Comparison of ENCODE assay signal across 18 mouse cellular contexts in genomic region chr7:92760651-92761050, GRCm38 (mm10).
"Had no signal": no experiment of that assay in that cellular context is flagged by ENCODE, and none has a peak within 500 bp of the region (broad histone marks: within the 10 kb centered on the region; RNA-seq: fewer than 3 reads in every experiment).

No protein-coding gene starts in this region.

- H3K9ac ChIP-seq: lung, embryonic 14.5 days; midbrain, embryonic 13.5 days; midbrain, embryonic 15.5 days; neural tube, embryonic 13.5 days; neural tube, embryonic 15.5 days had no signal

- H3K27me3 ChIP-seq: midbrain, embryonic 13.5 days; midbrain, embryonic 15.5 days; neural tube, embryonic 13.5 days; neural tube, embryonic 15.5 days had no signal

- H3K4me3 ChIP-seq: midbrain, embryonic 10.5 days; midbrain, embryonic 13.5 days; midbrain, embryonic 15.5 days; myocyte; neural tube, embryonic 13.5 days; neural tube, embryonic 15.5 days had no signal

- DNase-seq: lung, adult 18-20 months; lung, embryonic 14.5 days; lung, postnatal 10 days; lung, postnatal 4 days; retina, postnatal 1 day; right cerebral cortex, adult 18-20 months; right cerebral cortex, postnatal 25 days; right cerebral cortex, postnatal 4 days; spleen, adult 18-20 months; thymus, adult 18-20 months; thymus, postnatal 14 days; thymus, postnatal 36 days had no signal

- H3K36me3 ChIP-seq: midbrain, embryonic 10.5 days; midbrain, embryonic 13.5 days; midbrain, embryonic 15.5 days; neural tube, embryonic 13.5 days; neural tube, embryonic 15.5 days had no signal

- H3K4me1 ChIP-seq: midbrain, embryonic 13.5 days; midbrain, embryonic 15.5 days had no signal

- H3K9me3 ChIP-seq: midbrain, embryonic 10.5 days; midbrain, embryonic 13.5 days; midbrain, embryonic 15.5 days; neural tube, embryonic 13.5 days; neural tube, embryonic 15.5 days had no signal

- H3K4me2 ChIP-seq: lung, embryonic 14.5 days; midbrain, embryonic 13.5 days; midbrain, embryonic 15.5 days; neural tube, embryonic 13.5 days; neural tube, embryonic 15.5 days had no signal

- ATAC-seq: midbrain, embryonic 13.5 days; midbrain, embryonic 15.5 days had no signal

- H3K27ac ChIP-seq: midbrain, embryonic 10.5 days; midbrain, embryonic 13.5 days; midbrain, embryonic 15.5 days; neural tube, embryonic 13.5 days; neural tube, embryonic 15.5 days had no signal
